Mouse (Mus musculus) lung, postnatal 10 days (tissue): ENCODE measurements around the gene Fbxw5.
"Not testable (repeated sequence)": the region's sequence is repeated elsewhere in the genome, so short reads cannot be mapped to it uniquely, and the experiment has no call there.

ENCODE experiments used
- DNase-seq: peaks from one replicate; pipeline ENCODE4 v3.0.0; 2021

Gene Fbxw5

GRCm38 (mm10) chr2:25533707-25534106, 33.2 kb downstream of the Fbxw5 start:
- no peak for DNase-seq

GRCm38 (mm10) chr2:25534178-25534865, 33.8 kb downstream of the Fbxw5 start:
- peak; percentile 80 for DNase-seq

GRCm38 (mm10) chr2:25534866-25535182, 34.3 kb downstream of the Fbxw5 start:
- DNase-seq, result no peak

GRCm38 (mm10) chr2:25536531-25536930, 36.0 kb downstream of the Fbxw5 start:
- DNase-seq, result no peak

- DNase-seq, result no peak
Measured at GRCm38 (mm10) chr2:25540541-25540948, 40.0 kb downstream of the Fbxw5 start.

GRCm38 (mm10) chr2:25541644-25542367, 41.3 kb downstream of the Fbxw5 start:
- DNase-seq, result no peak

GRCm38 (mm10) chr2:25545996-25546810, 45.7 kb downstream of the Fbxw5 start:
- peak; percentile 90 for DNase-seq

- DNase-seq, result peak; percentile 99
Measured at GRCm38 (mm10) chr2:25546811-25547491, 46.4 kb downstream of the Fbxw5 start, which contains the start of gene Traf2. Traf2 (minus strand) TSS chr2:25546940.

GRCm38 (mm10) chr2:25549021-25549991, 48.8 kb downstream of the Fbxw5 start:
- DNase-seq, result no peak

GRCm38 (mm10) chr2:25551186-25551585, 50.6 kb downstream of the Fbxw5 start:
- peak; percentile 70 for DNase-seq

GRCm38 (mm10) chr2:25553171-25553786, 52.7 kb downstream of the Fbxw5 start:
- DNase-seq, result not testable (repeated sequence)
